Comparison of ENCODE assay signal across 12 mouse cellular contexts in the genomic region with DNA sequence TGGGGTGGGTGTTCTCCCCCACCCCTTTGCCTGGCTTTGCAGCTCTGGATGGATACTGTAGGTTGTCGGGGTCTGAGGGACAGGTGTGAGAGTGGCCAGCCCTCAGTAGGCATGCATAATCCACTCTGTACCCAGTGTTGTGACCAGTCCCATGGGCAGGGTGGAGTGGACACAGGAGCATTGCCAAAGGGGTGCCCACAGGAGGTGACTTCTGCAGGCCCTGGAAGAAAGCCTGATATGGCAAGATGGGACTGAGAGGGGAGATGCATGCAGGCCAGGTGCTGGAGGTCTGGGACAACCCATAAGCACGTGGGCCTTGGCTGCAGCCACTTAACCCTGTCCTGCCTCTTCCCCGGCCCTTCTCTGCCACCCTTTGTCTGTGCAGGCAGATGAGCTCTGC.
"Had no signal": no experiment of that assay in that cellular context is flagged by ENCODE, and none has a peak within 500 bp of the region (broad histone marks: within the 10 kb centered on the region; RNA-seq: fewer than 3 reads in every experiment).

No protein-coding gene starts in this region.

- H3K9ac ChIP-seq: kidney, embryonic 15.5 days; midbrain, embryonic 13.5 days; neural tube, embryonic 12.5 days had no signal

- H3K27ac ChIP-seq: kidney, embryonic 15.5 days; midbrain, embryonic 13.5 days; neural tube, embryonic 12.5 days had no signal

- ATAC-seq: midbrain, embryonic 13.5 days had no signal

- H3K9me3 ChIP-seq: kidney, embryonic 15.5 days; midbrain, embryonic 13.5 days; neural tube, embryonic 12.5 days had no signal

- H3K4me3 ChIP-seq: kidney, embryonic 15.5 days; midbrain, embryonic 13.5 days; neural tube, embryonic 12.5 days had no signal

- H3K4me2 ChIP-seq: kidney, embryonic 15.5 days; midbrain, embryonic 13.5 days; neural tube, embryonic 12.5 days had no signal

- H3K4me1 ChIP-seq: midbrain, embryonic 13.5 days; neural tube, embryonic 12.5 days had no signal

- H3K36me3 ChIP-seq: kidney, embryonic 15.5 days; midbrain, embryonic 13.5 days; neural tube, embryonic 12.5 days had no signal

- DNase-seq: kidney, adult 2 months; kidney, postnatal 14 days; left cerebral cortex, postnatal 4 days; lung, adult 18-20 months; retina, postnatal 1 day; right cerebral cortex, postnatal 4 days; spleen, adult 18-20 months; thymus, adult 18-20 months; thymus, postnatal 25 days had no signal

- H3K27me3 ChIP-seq: kidney, embryonic 15.5 days; midbrain, embryonic 13.5 days; neural tube, embryonic 12.5 days had no signal
